Mouse (Mus musculus): ENCODE results near the gene Slc9a4.
"Not testable (repeated sequence)": the region's sequence is repeated elsewhere in the genome, so short reads cannot be mapped to it uniquely, and the experiment has no call there.

Slc9a4 gene

GRCm38 (mm10) chr1:40579784-40580183, at the start of gene Slc9a4:
TSS of gene Slc9a4 (plus strand) at chr1:40580081.
- DNase-seq (ENCODE audit: low spot score), result peak; percentile 72

DNA sequence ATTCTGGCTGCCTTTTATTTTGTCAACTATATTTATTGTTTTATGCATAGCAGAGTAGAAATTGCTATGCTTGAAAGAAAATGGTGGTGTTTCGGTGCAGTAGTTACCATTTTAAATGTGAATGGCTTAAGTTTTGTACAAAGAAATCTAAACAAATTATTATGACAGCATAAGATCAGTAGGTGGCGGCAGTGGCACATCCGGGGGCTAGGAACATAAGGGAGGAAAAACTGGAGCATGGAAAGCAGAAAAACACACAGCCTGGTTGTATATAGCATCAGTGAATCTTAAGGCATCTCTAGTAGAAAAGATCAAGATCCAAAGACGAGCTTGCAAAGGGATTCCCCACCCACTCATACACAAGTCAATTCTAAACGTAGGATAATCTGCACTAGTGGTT, 42.3 kb upstream of the Slc9a4 start:
- DNase-seq (ENCODE audit: low spot score), result no peak

DNA sequence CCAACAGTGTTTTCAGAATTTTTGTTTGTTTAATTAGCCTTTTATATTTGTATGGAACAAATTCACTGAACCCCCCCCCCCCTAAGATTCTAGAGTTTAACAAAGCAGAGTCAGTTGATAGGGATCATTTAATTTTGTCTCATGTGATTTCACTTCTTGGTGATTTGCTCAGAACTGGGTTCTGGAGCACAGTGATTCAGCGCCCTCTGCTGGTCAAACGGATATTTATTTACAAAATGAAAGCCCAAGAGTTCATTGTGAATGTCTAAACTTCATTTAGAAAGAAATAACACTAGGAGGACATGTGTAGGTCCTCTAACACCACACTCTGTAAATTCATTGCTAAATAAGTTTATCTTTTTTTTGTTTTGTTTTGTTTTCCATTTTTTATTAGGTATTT, 35.2 kb upstream of the Slc9a4 start:
- peak; percentile 79 for DNase-seq (ENCODE audit: low spot score)

GRCm38 (mm10) chr1:40546645-40547044, 33.2 kb upstream of the Slc9a4 start:
- DNase-seq (ENCODE audit: low spot score), result no peak

DNA sequence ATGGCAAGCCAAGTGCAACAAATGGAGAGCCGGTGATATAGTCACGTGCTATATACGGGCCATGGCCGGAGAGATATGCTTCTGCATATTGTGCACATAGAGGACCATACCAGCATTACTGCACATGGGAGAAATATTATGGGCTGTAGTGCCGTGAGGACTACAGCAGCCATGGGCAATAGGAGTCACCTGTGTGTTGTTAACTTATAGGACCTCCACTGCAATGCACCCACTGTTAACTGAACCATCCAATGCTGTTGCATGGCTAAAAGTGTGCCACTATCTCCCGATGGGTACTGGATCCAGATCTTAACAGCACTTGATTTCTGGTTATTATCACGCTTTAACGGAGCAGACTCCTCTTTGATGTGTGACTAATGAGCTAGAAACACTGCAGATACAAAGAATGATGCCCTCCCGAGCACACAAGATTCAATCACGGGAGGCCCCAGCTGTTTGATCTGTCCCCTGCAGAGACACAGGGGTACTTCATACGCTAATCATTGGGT, 32.8 kb upstream of the Slc9a4 start:
- no peak for DNase-seq (ENCODE audit: low spot score)

DNA sequence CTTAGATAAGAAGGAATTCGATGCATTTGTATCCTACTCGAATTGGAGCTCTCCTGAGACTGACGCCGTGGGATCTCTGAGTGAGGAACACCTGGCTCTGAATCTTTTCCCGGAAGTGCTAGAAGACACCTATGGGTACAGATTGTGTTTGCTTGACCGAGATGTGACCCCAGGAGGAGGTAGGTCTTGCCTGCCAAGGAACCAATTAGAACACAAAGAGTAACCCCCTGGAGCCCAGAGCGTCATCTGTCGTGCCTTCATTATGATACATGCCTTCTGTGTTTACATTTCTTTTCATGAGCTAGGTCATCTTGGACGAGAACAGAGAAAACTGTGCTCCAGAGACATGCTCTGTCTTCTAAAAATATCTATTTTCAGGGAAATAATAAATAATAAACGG, 32.1 kb upstream of the Slc9a4 start:
- no peak for DNase-seq (ENCODE audit: low spot score)

GRCm38 (mm10) chr1:40569374-40569773, 10.5 kb upstream of the Slc9a4 start:
- no peak for DNase-seq (ENCODE audit: low spot score)

GRCm38 (mm10) chr1:40580269-40580668, 388 bp downstream of the Slc9a4 start:
- no peak for DNase-seq (ENCODE audit: low spot score)

DNA sequence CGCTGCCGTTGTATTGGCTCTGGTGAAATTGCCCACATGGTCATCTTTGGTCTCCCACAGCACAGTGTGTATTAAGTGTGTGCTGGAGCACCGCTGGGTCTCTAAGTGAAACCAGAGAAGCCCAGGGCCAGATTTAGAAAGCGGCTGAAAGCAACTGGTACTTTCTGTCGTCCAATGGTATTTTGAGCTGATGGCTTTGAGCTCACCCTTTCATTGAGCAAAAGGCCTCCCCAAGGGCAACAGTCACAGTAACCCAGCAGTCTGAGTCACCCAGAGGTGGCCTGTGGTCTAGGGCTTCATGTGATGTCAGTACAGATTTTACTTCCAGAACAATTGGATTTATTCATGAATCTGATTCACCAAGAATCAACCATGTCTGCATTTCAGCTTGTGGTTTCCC, 6.9 kb downstream of the Slc9a4 start:
- DNase-seq (ENCODE audit: low spot score), result no peak

GRCm38 (mm10) chr1:40590931-40591330, 11.1 kb downstream of the Slc9a4 start:
- DNase-seq (ENCODE audit: low spot score), result no peak

GRCm38 (mm10) chr1:40597822-40598221, 17.9 kb downstream of the Slc9a4 start:
- DNase-seq (ENCODE audit: low spot score), result no peak

DNA sequence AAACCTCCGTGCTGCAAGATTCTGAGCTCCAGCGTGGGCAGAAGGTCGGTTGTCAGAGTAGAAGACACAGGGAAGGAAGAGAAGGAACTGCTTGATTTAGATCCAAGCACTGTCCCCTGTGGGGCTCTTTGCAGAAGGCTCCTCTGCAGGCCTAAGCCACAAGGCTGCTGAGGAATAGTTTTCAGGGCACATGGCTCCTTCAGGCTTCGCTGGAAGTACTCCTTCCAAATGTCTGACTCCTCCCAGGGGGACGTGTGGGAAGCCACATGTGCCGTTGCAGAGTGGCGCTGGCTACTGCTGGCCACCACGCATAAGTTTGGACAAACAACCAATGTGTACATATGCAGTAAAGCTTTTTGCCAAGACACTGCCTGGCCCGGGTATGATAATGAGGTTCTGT, 19.8 kb downstream of the Slc9a4 start:
- DNase-seq (ENCODE audit: low spot score), result not testable (repeated sequence)

- DNase-seq (ENCODE audit: low spot score), result no peak
Observed at GRCm38 (mm10) chr1:40600394-40601327, 20.8 kb downstream of the Slc9a4 start.

- no peak for DNase-seq (ENCODE audit: low spot score)
Observed at GRCm38 (mm10) chr1:40601461-40601860, 21.6 kb downstream of the Slc9a4 start.

DNA sequence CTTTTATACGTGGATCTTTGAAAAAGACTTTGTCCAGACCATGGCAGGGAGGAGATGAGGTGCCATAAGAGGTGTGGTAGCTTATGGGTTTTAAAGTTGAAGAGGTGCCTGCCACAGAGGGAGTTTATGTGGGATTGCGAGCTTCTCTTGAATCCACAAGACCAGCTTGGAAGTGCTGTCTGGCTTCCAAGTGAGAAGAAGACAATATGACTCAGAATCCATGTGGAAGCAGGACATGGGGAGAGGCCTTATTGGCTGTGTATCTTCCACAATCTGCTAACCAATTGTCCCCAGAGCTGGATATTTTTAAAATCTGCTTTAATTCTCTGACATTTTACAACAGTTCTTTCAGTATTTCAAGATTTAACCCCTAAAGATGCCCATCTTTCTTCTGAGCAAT, 33.3 kb downstream of the Slc9a4 start:
- no peak for DNase-seq (ENCODE audit: low spot score)

GRCm38 (mm10) chr1:40619093-40619492, 39.2 kb downstream of the Slc9a4 start:
- no peak for DNase-seq (ENCODE audit: low spot score)

- no peak for DNase-seq (ENCODE audit: low spot score)
Observed at GRCm38 (mm10) chr1:40619871-40620270, 40.0 kb downstream of the Slc9a4 start.

DNA sequence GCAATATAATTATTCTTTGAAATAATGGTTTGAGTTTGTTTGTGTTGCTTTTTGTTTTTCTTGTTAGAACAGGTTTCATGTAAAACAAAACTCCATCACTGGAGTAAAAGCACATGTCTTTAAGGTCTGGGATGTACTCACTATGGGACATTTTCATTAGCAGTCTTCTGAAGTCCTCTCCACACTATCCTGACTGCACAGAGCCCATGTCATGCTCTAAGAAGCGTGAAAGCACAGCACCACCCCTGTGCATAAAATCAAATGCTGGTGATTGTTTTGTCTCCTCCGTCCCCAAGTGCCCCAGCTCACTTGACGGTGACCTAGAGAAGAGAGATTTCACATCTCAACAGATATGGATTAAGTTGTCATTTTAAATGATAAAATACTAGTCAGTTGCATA, 45.1 kb downstream of the Slc9a4 start:
- peak; percentile 11 for DNase-seq (ENCODE audit: low spot score)

- no peak for DNase-seq (ENCODE audit: low spot score)
Observed at GRCm38 (mm10) chr1:40626954-40627353, 47.1 kb downstream of the Slc9a4 start.

DNA sequence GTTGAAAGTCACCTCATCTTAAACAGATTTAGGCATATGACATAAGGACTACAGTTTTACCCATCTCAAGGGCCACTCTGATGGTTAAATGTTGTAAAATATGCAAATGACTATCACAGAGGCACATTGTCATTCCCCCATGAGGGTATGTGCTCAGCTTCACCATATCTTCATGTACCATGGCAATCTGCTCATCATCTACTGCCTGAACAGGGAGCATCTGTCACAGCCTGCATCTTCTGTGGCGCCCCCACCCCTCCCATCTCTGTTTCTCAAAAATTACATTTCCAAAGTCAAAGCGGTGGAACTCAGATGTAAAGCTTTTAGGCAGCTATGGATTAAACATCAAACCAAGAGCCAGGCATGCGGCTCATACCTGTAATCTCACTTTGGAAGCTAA, 48.6 kb downstream of the Slc9a4 start:
- DNase-seq (ENCODE audit: low spot score), result no peak

- DNase-seq (ENCODE audit: low spot score), result no peak
Observed at GRCm38 (mm10) chr1:40632407-40633062, 52.7 kb downstream of the Slc9a4 start.

DNA sequence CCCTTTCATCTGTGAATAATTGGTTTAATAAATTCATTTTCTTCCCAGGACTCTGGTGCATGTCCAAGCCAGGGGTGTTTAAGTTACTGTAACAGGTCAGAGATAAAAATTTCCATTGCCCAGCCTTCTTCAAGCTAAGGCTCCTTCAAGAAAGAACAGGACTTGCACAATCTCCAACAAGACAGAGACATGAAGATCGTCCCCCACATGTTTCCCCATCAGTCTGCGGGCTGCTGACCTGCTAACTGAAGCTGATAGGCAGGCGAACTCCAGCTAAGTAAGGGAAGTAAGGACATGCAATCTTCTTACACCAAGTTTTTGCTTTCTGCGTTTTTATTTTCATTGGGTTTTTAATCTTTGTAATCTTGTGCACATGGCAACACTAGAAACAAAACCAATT, 54.7 kb downstream of the Slc9a4 start:
- DNase-seq (ENCODE audit: low spot score), result no peak

DNA sequence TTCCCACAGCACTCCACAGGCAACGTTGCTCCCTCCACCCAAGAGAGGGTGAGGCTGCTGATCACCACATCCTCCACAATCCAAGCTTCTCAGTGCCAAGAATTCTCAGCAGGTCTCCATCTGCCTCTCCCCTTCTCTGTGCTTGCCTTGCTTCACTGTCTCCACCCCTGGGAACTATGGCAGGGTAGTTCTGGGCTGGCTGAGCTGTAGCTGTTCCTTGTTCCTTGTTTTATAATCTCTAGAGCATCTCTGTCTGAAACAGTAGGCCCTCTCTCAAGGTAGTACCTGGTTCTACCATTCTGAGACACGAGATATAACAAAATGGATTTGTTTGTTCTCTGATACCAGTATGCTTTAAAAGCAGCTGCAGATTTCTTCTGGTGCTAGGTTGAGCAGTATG, 68.4 kb downstream of the Slc9a4 start:
- DNase-seq (ENCODE audit: low spot score), result no peak
